Comparison of ENCODE assay signal across 21 mouse cellular contexts in the genomic region with DNA sequence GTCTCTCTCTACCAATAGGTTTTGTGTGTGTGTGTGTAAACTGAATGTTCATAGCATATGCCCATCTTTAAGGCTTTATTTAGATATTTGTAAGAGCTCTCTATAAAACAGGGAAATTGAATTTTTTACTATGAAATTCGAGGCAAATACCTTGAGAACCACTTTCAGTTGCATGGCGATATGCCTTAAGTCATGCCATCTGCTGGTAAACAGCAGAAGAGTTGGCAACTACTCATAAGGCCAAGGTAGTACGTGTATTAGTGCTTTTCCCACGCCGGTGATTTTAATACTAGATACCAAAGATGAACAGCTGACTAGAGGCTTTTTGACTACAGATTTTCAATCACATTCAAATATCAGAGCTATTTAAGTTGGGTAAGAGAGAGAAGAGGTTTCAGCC. TPM values are rescaled to one million over a fixed set of nuclear protein-coding genes. Genes with fewer than 3 reads are reported as not detected.
A peak's percentile ranks its signal among the peaks of the same experiment; 100 is the strongest.
DNase-seq lines count a peak whose midpoint lies in the region; TF ChIP-seq lines count a peak whose summit lies in the region.
"Had no signal": no experiment of that assay in that cellular context is flagged by ENCODE, and none has a peak within 500 bp of the region (broad histone marks: within the 10 kb centered on the region; RNA-seq: fewer than 3 reads in every experiment).

No protein-coding gene starts in this region.

- no peak for TF ChIP-seq RAD21 in CH12.LX (IDR thresholded peaks at IDR 0.05; ENCODE audit: low read depth, low read length)

- no peak overlapping the region for H3K4me3 ChIP-seq in gastrocnemius, adult 2 months
- no peak overlapping the region for H3K4me3 ChIP-seq in layer of hippocampus, adult 2 months
- H3K4me3 ChIP-seq in CH12.LX (replicated peaks in 1 of 3; ENCODE audit: low read depth in 2 of 3, low read length in 2 of 3, poor library complexity in 1 of 3) = no peak overlapping the region
- H3K4me3 ChIP-seq: forebrain, embryonic 10.5 days; forebrain, embryonic 13.5 days; heart, embryonic 12.5 days; heart, embryonic 15.5 days; hindbrain, embryonic 10.5 days had no signal

- peaks cover 0 to 5% of the 10 kb centered on the region in 2 experiments; a peak in 2 of 4 replicates for H3K4me1 ChIP-seq in CH12.LX (ENCODE audit: control insufficient read depth in 1 of 2, insufficient read depth in 2 of 2)

- no peak overlapping the region for H3K27ac ChIP-seq in gastrocnemius, adult 2 months
- peak overlapping the region; percentile 33; the same call in 1 of the 2 replicates for H3K27ac ChIP-seq in layer of hippocampus, adult 2 months
- no peak overlapping the region for H3K27ac ChIP-seq in CH12.LX (ENCODE audit: insufficient read depth, low read depth)
- H3K27ac ChIP-seq: forebrain, embryonic 10.5 days; forebrain, embryonic 13.5 days; heart, embryonic 15.5 days; hindbrain, embryonic 10.5 days; hindbrain, embryonic 14.5 days had no signal

- H3K9ac ChIP-seq in CH12.LX (ENCODE audit: insufficient read depth, low read depth) = no peak overlapping the region
- H3K9ac ChIP-seq: forebrain, embryonic 13.5 days; heart, embryonic 12.5 days; heart, embryonic 15.5 days; hindbrain, embryonic 14.5 days had no signal

- H3K9me3 ChIP-seq in CH12.LX (replicated peaks; ENCODE audit: low read length) = no peaks in the 10 kb centered on the region
- H3K9me3 ChIP-seq: forebrain, embryonic 10.5 days; forebrain, embryonic 13.5 days; heart, embryonic 12.5 days; heart, embryonic 15.5 days; hindbrain, embryonic 10.5 days had no signal

- no peak for TF ChIP-seq EP300 in CH12.LX (IDR thresholded peaks at IDR 0.05; ENCODE audit: low read length)

- H3K79me2 ChIP-seq in CH12.LX (replicated peaks; ENCODE audit: control insufficient read depth, extremely low read depth, insufficient read depth, poor library complexity, severe bottlenecking) = no peaks in the 10 kb centered on the region

- TF ChIP-seq POLR2A in CH12.LX (IDR thresholded peaks at IDR 0.05; ENCODE audit: low read depth, low read length) = no peak

- DNase-seq in gastrocnemius, adult 2 months = no peak
- DNase-seq in gastrocnemius, postnatal 4 days (ENCODE audit: low spot score in 2 of 2) = no peak
- no peak for DNase-seq in layer of hippocampus, adult 2 months (ENCODE audit: low spot score in 2 of 2)
- DNase-seq in layer of hippocampus, adult 9-11 months = no peak
- DNase-seq in 416B (ENCODE audit: low read depth) (peak; percentile 11), CH12.LX (ENCODE audit: extremely low read depth) (no peak)
- no peak for DNase-seq in thymus, postnatal 14 days
- DNase-seq: adrenal gland, postnatal 14 days; cerebellum, adult 18-20 months; gastrocnemius, postnatal 25 days; heart, postnatal 10 days; heart, postnatal 36 days; kidney, adult 2 months had no signal

- H3K4me2 ChIP-seq in CH12.LX (ENCODE audit: insufficient read depth, low read depth, poor library complexity, severe bottlenecking) = no peak overlapping the region
- H3K4me2 ChIP-seq: forebrain, embryonic 13.5 days; heart, embryonic 12.5 days; heart, embryonic 15.5 days; hindbrain, embryonic 14.5 days had no signal

- in situ Hi-C loops in CH12.LX (cut with MboI; ENCODE audit: low pct_ligation_motif_present, low pct_unique_long_range_greater_than_20kb, low sequenced_read_pairs) = no loop called here

- dilution Hi-C loops in CH12.LX (cut with MboI; ENCODE audit: extremely low pct_ligation_motif_present, extremely low pct_unique_long_range_greater_than_20kb, low sequenced_read_pairs) = no loop called here

- TF ChIP-seq CTCF in gastrocnemius, adult 2 months (IDR thresholded peaks at IDR 0.05) = peak; percentile 59
- TF ChIP-seq CTCF in layer of hippocampus, adult 2 months (conservative IDR thresholded peaks at IDR 0.05) = peak; percentile 53
- TF ChIP-seq CTCF in CH12.LX (conservative IDR thresholded peaks at IDR 0.05 in 1 of 2, IDR thresholded peaks at IDR 0.05 in 1 of 2; ENCODE audit: low read depth in 2 of 2, low read length in 2 of 2) = no peak

- intact Hi-C loops in gastrocnemius, adult 2 months (cut with DNase I) = loop anchor here (5.0 kb wide), 1 partner anchor 47 kb away; no protein-coding TSS in a partner anchor

- no peaks in the 10 kb centered on the region for H3K36me3 ChIP-seq in CH12.LX (replicated peaks in 1 of 2; ENCODE audit: control insufficient read depth in 1 of 2, insufficient read depth in 1 of 2, low read length in 1 of 2)
- H3K36me3 ChIP-seq: G1E; heart, embryonic 15.5 days had no signal

- H3K27me3 ChIP-seq in CH12.LX (replicated peaks) = no peaks in the 10 kb centered on the region
- H3K27me3 ChIP-seq: forebrain, embryonic 13.5 days; heart, embryonic 12.5 days; heart, embryonic 15.5 days; Patski had no signal

TF ChIP-seq in CH12.LX, 34 proteins besides CTCF, POLR2A, EP300 and RAD21:
- TF ChIP-seq JUND (conservative IDR thresholded peaks at IDR 0.05; ENCODE audit: low read depth, low read length) = no peak
- TF ChIP-seq SMC3 (IDR thresholded peaks at IDR 0.05; ENCODE audit: low read depth, low read length) = peak; percentile 20

RNA-seq across cellular contexts. Expression of a gene that starts 27.2 kb away (rescaled TPM):
- total RNA-seq in gastrocnemius, adult 2 months (2021) = 10 to 100 TPM in 1 of 2 experiments, 1 to 10 TPM in 1; 7.7 to 13.8 TPM
- 10 to 100 TPM; 60.8 to 63.4 TPM for total RNA-seq in gastrocnemius, postnatal 4 days (2021)
- 100 to 1,000 TPM; 709 to 737 TPM for total RNA-seq in layer of hippocampus, adult 2 months (2021)
- 0.08 and 0.13 TPM in 2 replicates for total RNA-seq in CH12.LX (2012; rRNA removed)
- total RNA-seq in CH12.LX (2014; rRNA removed) = not detected in 2 replicates
- 0.04 TPM in 2 replicates for polyA plus RNA-seq in CH12.LX (2012; ENCODE audit: insufficient read length, low read depth)
- polyA plus RNA-seq: G1E had no signal

Comparison
In these comparisons a context has a peak if more than half of its experiments do, and no peak if none do; other contexts are left out.
1. CTCF ChIP-seq: peak in gastrocnemius, adult 2 months (single experiment) and layer of hippocampus, adult 2 months (single experiment); none in CH12.LX (0 of 2).
2. RNA of a gene that starts 27.2 kb away (total RNA-seq): 709 to 737 TPM in layer of hippocampus, adult 2 months; 60.8 to 63.4 TPM in gastrocnemius, postnatal 4 days, 7.7 to 13.8 TPM in gastrocnemius, adult 2 months and 0.08 to 0.13 TPM in CH12.LX; every median in the first group is over 10 times any median in the second.